Mouse (Mus musculus): ENCODE results near the gene Mcm2. TPM values are rescaled to one million over a fixed set of nuclear protein-coding genes. Genes with fewer than 3 reads are reported as not detected.

The Mcm2 gene
- polyA plus RNA-seq, 1 experiment from 2014 or later: 68.2 TPM

DNA sequence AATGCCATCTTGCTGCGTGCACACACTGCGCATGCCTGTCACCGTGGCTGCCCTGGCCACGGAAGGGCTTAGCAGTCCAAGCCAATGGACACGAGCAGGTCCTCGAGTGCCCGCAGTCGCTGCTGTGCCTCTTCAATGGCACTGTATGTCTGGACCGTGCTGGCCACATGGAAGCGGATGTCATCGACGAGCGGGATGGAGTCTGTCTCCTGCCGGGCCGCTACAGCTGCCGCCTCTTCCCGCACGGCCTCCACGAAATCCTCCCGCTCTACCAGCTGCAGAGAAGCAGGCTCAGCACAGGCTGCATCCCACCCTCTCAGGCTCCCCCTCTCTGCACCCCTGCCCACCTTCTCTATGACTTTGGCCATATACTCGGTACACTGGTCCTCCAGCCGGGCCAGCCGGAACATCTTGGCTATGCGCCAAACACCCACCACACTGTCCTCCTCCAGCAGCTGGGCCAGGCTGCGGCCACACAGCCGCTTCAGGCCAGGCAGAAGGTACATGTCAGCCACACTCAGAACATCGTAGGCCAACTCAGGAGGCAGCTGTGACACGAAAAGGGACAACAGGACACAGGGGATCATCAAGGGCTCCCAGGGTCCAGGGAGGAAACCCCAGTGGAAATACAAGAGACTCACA, 62.3 kb downstream of the Mcm2 start:
- Histone ChIP-seq H3K27ac (no peak overlapping the region), H3K4me2 (no peak overlapping the region), H3K4me3 (no peak overlapping the region), H3K9me3 (replicated peaks) (no peaks in the 10 kb centered on the region), H3K36me3 (peaks cover 45% of the 10 kb centered on the region), H3K27me3 (no peaks in the 10 kb centered on the region), H3K4me1 (replicated peaks) (peaks cover 26% of the 10 kb centered on the region), H3K9ac (no peak overlapping the region)
- ATAC-seq (replicated peaks; ENCODE audit: insufficient number of reproducible peaks, insufficient read depth, low FRiP score, low read depth): no peak
- WGBS: 81% methylated on average over 28 of the region's 28 CpGs

DNA sequence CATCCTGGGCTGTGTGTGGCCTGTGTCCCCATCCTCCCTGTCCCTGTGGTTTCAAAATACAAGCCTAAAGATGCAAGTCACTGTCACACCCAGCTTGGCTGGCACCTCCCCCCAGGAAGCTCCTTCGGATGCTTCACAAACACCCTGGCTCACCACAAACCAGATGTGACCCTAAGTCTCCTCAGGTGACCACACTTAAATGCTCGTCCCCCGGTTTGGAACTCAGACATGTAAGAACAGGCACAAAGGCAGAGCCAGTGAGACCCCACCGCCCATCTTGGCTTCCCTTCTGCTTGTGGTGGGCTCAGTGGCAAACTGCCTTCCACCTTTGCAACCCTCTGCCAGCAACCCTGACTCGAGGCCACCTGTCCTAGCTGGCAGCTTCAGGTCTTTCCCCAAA, 63.5 kb downstream of the Mcm2 start:
- H3K27me3 ChIP-seq: no peaks in the 10 kb centered on the region
- H3K4me3 ChIP-seq: no peak overlapping the region
- H3K9ac ChIP-seq: no peak overlapping the region
- H3K4me1 ChIP-seq (replicated peaks): peaks cover 16% of the 10 kb centered on the region
- no peak overlapping the region for H3K4me2 ChIP-seq
- 75% methylated on average over 5 of the region's 5 CpGs for WGBS
- H3K36me3 ChIP-seq: peaks cover 45% of the 10 kb centered on the region
- no peak for ATAC-seq (replicated peaks; ENCODE audit: insufficient number of reproducible peaks, insufficient read depth, low FRiP score, low read depth)
- H3K27ac ChIP-seq: no peak overlapping the region
- no peaks in the 10 kb centered on the region for H3K9me3 ChIP-seq (replicated peaks)

Other genes with a start within 250 kb of the Mcm2 start
- 35.9 and 44.4 TPM in 2 replicates for gene Mgll, start 174.4 kb downstream of the Mcm2 start, polyA plus RNA-seq (2015; fragmentation: Nextera tagmentation; extraction: Ambion mirVana)
- gene Abtb1, start 56.8 kb downstream of the Mcm2 start, polyA plus RNA-seq (2015; fragmentation: Nextera tagmentation; extraction: Ambion mirVana): 21.7 and 27.3 TPM in 2 replicates
- gene Podxl2, start 23.7 kb downstream of the Mcm2 start, polyA plus RNA-seq (2015; fragmentation: Nextera tagmentation; extraction: Ambion mirVana): 42.5 and 52.5 TPM in 2 replicates
- gene Tpra1, start 3.5 kb upstream of the Mcm2 start, polyA plus RNA-seq (2015; fragmentation: Nextera tagmentation; extraction: Ambion mirVana): 41.4 and 54.7 TPM in 2 replicates

All from heart, embryonic 15.5 days (tissue).